Mouse (Mus musculus): Measurements from ENCODE around the gene Gabrg2.

Gabrg2 gene

GRCm38 (mm10) chr11:42000190-42001098 is at the start of gene Gabrg2:
Gene Gabrg2 (minus strand): TSS chr11:42000857.
- no peak for DNase-seq (ENCODE audit: low spot score in 2 of 2)

- DNase-seq (ENCODE audit: low spot score in 2 of 2), result no peak
These were observed 47.5 kb upstream of the Gabrg2 start for GRCm38 (mm10) chr11:42048201-42048600.

GRCm38 (mm10) chr11:41999468-41999881 is 1.2 kb downstream of the Gabrg2 start:
- peak in 1 of 2 experiments; percentile 24 for DNase-seq (ENCODE audit: low spot score in 2 of 2)

GRCm38 (mm10) chr11:41980152-41980551 is 20.5 kb downstream of the Gabrg2 start:
- no peak for DNase-seq (ENCODE audit: low spot score in 2 of 2)

- DNase-seq (ENCODE audit: low spot score in 2 of 2), result no peak
These were observed 32.1 kb downstream of the Gabrg2 start for GRCm38 (mm10) chr11:41968595-41968994.

- DNase-seq (ENCODE audit: low spot score in 2 of 2), result no peak
These were observed 38.0 kb downstream of the Gabrg2 start for GRCm38 (mm10) chr11:41962706-41963105.

- no peak for DNase-seq (ENCODE audit: low spot score in 2 of 2)
These were observed 47.1 kb downstream of the Gabrg2 start for GRCm38 (mm10) chr11:41953550-41953949.

- DNase-seq (ENCODE audit: low spot score in 2 of 2), result no peak
These were observed 48.8 kb downstream of the Gabrg2 start for GRCm38 (mm10) chr11:41951898-41952297.

GRCm38 (mm10) chr11:41945471-41945870 is 55.2 kb downstream of the Gabrg2 start:
- no peak for DNase-seq (ENCODE audit: low spot score in 2 of 2)

- no peak for DNase-seq (ENCODE audit: low spot score in 2 of 2)
These were observed 62.7 kb downstream of the Gabrg2 start for GRCm38 (mm10) chr11:41937979-41938378.

GRCm38 (mm10) chr11:41918864-41919263 is 81.8 kb downstream of the Gabrg2 start:
- no peak for DNase-seq (ENCODE audit: low spot score in 2 of 2)

- no peak for DNase-seq (ENCODE audit: low spot score in 2 of 2)
These were observed 86.6 kb downstream of the Gabrg2 start for GRCm38 (mm10) chr11:41914066-41914465.

GRCm38 (mm10) chr11:41903661-41904060 is 97.0 kb downstream of the Gabrg2 start:
- DNase-seq (ENCODE audit: low spot score in 2 of 2), result no peak

Measured in spleen, postnatal 10 days (tissue).